Mouse (Mus musculus) left cerebral cortex, adult 2 months (tissue): ENCODE results near the gene Gm44965. TPM values are rescaled to one million over a fixed set of nuclear protein-coding genes. Genes with fewer than 3 reads are reported as not detected.

Experiments used
- DNase-seq, 2 experiments: peaks; one replicate each; pipeline ENCODE4 v3.0.0; 2021 to 2022; ENCODE audit warnings: low spot score in 2 of 2, mixed read lengths in 1 of 2; ENCODE audit errors: extremely low spot score in 1 of 2
- H3K27ac ChIP-seq: fragments of 200-600 bp; 2 replicates; pipeline ENCODE4 v1.8.1; 2022
- H3K4me3 ChIP-seq: fragments of 200-600 bp; 2 replicates; pipeline ENCODE4 v1.8.1; 2022
- CTCF ChIP-seq: fragments of 200-600 bp; IDR thresholded peaks from 2 replicates; pipeline ENCODE4 v1.8.1; 2022; ENCODE audit warnings: antibody characterized with exemption, mild to moderate bottlenecking, moderate library complexity
- intact Hi-C: fragments of 180-260 bp; cut with DNase I; formaldehyde crosslinking; loops from one replicate; pipeline ENCODE4 v1.15.1; 2025
- long read RNA-seq, 2 experiments: library from polyadenylated mRNA; stranded (forward); transcript quantifications; one replicate each; pipeline ENCODE4 v2.0.0; 2021; ENCODE audit warnings: borderline mapping rate in 2 of 2
- total RNA-seq, 2 experiments: library from RNA; stranded (reverse); gene quantifications; 2 replicates each; pipeline ENCODE4 v1.2.3; 2021

Gm44965 gene
- not detected for total RNA-seq
- long read RNA-seq, experiment 1: 0 reads
- long read RNA-seq, experiment 2, partial matches to known transcripts: 0 of 4 reads
- long read RNA-seq, experiment 2, other reads (novel, unspliced or antisense): 4 of 4 reads

DNA sequence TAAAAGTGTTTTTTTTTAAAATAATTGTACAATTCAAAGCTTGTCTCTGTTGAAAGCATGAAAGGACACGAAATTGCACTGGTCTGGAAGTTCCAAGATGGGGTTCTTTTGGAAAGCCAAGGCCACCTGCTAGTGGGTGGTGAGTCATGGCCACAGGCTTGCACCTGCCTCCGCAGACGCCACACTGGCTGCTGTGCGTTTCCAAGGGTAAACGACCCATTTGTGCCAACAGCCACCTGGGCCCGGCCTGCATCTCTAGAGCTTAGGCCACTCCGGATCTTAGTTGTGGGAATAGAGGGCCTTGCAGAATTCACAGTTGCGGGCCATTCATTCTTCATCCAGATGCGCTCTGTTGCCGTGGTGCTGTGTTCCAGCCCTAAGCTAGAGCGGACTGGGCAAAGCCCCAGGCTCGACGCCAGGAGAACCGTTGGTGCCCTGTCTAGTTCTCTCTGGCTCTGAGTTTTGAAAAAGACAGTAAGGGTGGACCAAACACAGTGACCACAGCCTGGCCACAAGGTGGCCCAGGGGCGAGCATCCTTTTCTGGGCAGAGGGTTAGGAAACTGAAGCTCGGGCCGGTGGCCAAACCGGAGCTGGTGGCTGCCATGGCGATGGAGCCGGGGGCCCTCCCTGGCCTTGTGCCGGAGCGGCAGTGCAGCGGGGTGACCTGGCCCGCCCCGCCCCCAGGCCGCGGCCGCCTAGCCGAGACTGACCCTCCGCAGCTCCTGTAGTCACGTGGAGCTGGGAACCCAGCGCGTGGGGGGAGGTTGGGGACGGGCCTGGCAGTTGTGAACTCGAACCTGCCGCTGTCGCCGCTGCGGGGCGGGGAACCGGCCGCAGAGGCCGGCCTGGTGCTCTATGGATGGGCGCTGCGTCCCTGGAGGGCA lies at the start of gene Gm44965, which contains the start of gene Repin1:
Gene Gm44965 (plus strand): TSS at position 784 of the 885 bp plus-strand sequence.
Gene Repin1 (plus strand): TSS at position 726 of the 885 bp plus-strand sequence.
- TF ChIP-seq CTCF: peak; percentile 58
- peak; percentile 93 to 96 for DNase-seq
- peak within 1 kb of the TSS; percentile 97 for H3K27ac ChIP-seq
- intact Hi-C loops: loop anchor here (2.0 kb wide), 2 partner anchors 39 kb away; partner anchors contain the start of gene Lrrc61
- H3K4me3 ChIP-seq: peak within 1 kb of the TSS; percentile 75

DNA sequence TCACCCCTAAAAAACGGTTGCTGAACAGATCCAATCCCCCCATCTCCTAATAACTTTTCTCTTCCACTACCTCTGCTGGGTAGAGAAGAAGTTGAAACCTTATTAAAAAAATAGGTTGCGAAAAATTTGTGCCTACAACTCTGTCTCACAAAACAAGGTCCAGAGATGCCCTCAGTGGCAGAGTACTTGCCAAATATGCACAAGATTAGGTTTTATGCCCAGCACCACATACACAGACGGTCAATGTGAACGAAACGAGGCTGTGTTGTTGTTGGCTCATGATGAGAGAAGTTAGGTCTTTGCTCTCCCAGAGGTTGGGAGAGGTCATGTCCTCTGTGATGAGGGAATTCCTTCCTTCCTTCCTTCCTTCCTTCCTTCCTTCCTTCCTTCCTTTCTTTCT lies 48.5 kb upstream of the Gm44965 start:
- no peak for TF ChIP-seq CTCF
- Histone ChIP-seq H3K4me3 (no peak overlapping the region), H3K27ac (no peak overlapping the region)
- intact Hi-C loops: no loop called here
- no peak for DNase-seq

DNA sequence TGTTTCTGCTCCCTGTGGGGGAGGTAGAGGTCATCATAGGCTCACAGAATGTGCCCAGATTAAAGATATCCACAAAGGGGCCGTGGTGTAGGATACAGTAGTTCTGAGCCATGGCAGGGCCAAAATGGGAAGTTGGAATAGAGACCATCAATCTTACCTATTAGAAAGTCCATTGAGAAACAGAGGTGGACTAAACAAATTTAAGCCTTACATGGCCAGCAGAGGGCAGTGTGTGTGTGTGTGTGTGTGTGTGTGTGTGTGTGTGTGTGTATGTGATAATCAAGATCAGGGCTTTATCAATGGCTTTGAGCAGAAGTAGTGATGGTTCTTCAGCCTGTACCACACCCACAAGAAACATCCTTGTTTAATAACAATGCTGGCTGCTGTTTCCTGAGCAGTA lies 47.5 kb upstream of the Gm44965 start:
- DNase-seq: no peak
- peak; percentile 29 for TF ChIP-seq CTCF
- no peak overlapping the region for H3K27ac ChIP-seq
- no peak overlapping the region for H3K4me3 ChIP-seq
- intact Hi-C loops: no loop called here

DNA sequence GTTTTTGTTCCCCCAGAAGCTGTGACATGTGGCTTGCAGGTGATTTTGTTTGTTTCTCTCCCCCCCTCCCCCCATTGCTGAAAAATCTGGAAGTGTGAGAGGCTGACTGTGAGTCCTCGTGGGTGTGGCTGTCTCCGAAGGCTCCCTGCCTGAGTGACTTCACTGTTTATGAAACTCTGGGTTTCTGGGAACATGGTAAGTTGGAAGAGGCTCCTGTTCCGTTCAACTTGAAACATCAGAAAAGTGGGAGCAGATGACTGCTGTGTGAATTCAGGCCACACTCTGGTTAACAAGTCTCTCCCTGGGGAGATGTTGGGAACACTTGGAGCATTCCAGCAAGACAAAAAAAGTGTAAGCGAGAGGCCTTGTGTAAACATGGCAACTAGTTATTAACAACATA lies 46.9 kb upstream of the Gm44965 start:
- no peak for DNase-seq
- Histone ChIP-seq H3K4me3 (no peak overlapping the region), H3K27ac (no peak overlapping the region)
- TF ChIP-seq CTCF: no peak
- intact Hi-C loops: no loop called here

DNA sequence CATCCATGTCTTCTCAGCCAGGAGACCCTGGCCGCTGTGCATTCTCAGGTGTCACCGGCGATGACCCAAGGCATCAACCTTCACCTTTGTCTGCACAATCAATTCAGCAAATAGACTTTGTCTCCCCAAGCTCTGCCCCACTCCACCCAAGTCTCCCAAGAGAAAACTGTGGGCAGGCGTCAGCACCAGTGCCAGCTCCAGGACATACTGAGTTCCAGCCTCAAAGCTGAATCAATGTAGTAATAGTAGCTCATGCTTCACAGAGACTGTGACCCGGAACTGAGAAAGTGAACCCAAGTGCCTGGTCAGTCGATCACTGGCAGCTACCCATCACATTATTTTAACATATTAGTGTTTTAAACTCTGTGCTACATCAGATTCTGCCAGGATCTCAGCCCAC lies 45.4 kb upstream of the Gm44965 start:
- TF ChIP-seq CTCF: no peak
- no peak overlapping the region for H3K27ac ChIP-seq
- H3K4me3 ChIP-seq: no peak overlapping the region
- no peak for DNase-seq
- intact Hi-C loops: no loop called here

GRCm38 (mm10) chr6:48552918-48553317 lies 40.8 kb upstream of the Gm44965 start:
- H3K4me3 ChIP-seq: no peak overlapping the region
- intact Hi-C loops: no loop called here
- no peak overlapping the region for H3K27ac ChIP-seq
- no peak for DNase-seq
- TF ChIP-seq CTCF: no peak

GRCm38 (mm10) chr6:48553819-48554218 lies 39.9 kb upstream of the Gm44965 start:
- DNase-seq: no peak
- Histone ChIP-seq H3K27ac (peak overlapping the region; percentile 100), H3K4me3 (peak overlapping the region; percentile 74)
- intact Hi-C loops: loop anchor here (1.0 to 2.0 kb wide), 3 partner anchors 17 to 73 kb away; partner anchors contain the start of genes AI854703 and Atp6v0e2
- TF ChIP-seq CTCF: no peak

DNA sequence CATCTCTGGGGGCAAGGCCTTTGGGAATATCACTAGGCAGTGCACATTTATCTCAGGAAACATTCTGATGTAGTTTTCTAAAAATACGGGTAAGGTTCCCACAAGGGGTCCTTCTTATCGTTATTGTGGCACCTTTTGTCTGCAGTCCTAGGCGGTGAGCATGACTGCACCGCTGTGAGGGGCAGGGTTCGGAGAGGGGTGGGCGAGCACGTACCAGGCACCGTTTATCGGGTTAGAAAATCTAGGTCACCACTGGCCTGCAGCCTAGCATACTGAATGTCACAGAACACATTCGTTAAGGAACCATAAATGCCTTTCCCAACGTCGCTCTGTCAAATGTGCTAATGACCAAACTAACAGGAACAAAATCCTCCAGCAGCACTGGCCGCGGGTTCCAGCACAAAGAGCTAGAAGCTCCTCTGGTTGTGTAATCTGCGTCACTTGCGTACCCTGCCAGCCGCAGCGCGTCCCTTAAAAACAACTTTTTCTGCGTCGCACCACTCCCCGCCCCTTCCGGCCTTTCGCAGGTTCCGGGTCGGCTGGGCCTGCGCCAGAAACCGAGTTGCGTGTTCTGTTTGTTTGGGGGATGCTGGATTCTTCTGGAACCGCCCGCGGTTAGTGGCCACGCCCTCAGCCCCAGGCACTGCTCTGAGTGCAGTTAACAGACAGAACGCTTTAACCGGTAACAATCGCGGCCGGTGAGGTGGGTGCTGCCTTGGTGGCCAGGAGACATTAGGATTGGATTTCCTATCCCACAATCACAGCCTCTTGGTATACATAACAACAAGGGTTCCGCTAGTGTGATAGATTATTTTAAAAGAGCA lies 39.2 kb upstream of the Gm44965 start, which contains the start of gene Lrrc61:
Gene Lrrc61 (plus strand): TSS at position 517 of the 824 bp plus-strand sequence.
- no peak for TF ChIP-seq CTCF
- DNase-seq: peak; percentile 97 to 98
- peak within 1 kb of the TSS; percentile 100 for H3K27ac ChIP-seq
- H3K4me3 ChIP-seq: peak within 1 kb of the TSS; percentile 74
- intact Hi-C loops: loop anchor here (1.0 to 2.0 kb wide), 3 partner anchors 17 to 72 kb away; partner anchors contain the start of genes AI854703 and Atp6v0e2

DNA sequence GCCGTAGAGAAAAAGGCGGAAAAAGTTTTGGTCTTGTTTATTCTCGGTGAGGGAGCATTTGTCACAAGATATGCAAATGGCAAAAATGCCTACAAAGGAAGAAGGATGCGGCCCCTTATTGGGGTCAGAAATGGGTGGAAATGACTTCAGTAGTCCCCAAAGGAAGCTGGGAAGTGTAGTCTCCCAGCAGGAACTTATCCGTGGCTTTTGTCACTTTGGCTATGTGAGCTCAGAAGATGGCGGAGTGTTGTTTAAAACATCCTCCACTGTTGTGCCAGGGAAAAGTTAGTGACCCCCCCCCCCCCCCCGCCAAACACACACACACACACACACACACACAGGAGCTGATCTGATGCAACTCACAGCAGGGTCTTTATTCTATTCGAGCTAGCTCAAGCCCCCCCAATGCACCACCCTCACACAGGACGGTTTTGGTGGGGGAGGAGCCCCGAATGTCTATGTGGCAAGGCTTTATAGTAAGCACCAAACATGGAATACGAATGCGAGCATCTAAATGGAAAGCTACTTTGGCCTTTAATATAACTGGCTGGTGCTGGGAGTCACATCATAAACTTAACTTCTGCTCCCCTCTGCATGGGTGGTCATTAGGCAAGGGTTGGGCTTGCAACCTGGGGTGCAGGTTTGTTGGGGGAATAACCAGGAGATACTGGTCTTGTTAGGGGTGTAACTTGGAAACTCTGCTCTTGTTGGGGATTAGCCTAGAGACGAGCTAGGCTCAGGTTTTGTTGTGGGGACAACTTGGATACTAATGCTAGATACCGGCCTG lies 38.4 kb upstream of the Gm44965 start:
- H3K27ac ChIP-seq: peak overlapping the region; percentile 100
- peak; percentile 47 to 64 for DNase-seq
- TF ChIP-seq CTCF: no peak
- intact Hi-C loops: loop anchor here (2.0 kb wide), 2 partner anchors 40 to 72 kb away; partner anchors contain the start of gene AI854703
- peak overlapping the region; percentile 74 for H3K4me3 ChIP-seq

DNA sequence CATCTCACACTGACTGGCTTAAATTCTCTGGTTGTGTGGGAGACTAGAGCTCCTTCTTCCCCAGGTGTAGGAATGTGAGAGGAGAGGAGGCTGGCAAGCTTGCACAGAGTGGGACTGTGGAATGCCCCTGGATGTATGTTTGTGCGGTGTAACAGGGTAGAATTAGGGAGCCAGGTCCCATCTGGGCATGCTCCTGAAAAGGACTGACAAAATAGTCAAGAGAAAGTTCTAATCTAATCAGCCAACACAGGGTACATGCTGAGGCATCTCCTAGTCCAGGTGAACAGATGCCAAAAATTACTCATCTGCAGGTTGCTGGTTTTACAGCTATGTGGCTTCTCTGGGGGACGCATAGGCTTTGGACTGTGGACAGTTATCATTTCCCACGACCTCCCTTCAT lies 37.8 kb upstream of the Gm44965 start:
- no peak for TF ChIP-seq CTCF
- no peak overlapping the region for H3K27ac ChIP-seq
- DNase-seq: no peak
- H3K4me3 ChIP-seq: no peak overlapping the region
- intact Hi-C loops: loop anchor here (2.0 kb wide), 2 partner anchors 39 to 71 kb away; partner anchors contain the start of gene AI854703
